Mouse (Mus musculus) forebrain, embryonic 16.5 days (tissue): ENCODE data around the gene Casq1. TPM values are rescaled to one million over a fixed set of nuclear protein-coding genes. Genes with fewer than 3 reads are reported as not detected.

Source experiments
- ATAC-seq: fragments of 200-750 bp; cut with Nextera tagmentation; 2 replicates; pipeline ENCODE4 v1.8.0; 2017; ENCODE audit warnings: mild to moderate bottlenecking, moderate library complexity
- H3K27ac ChIP-seq: fragments of 300-500 bp; sonication (generic); 2 replicates; pipeline ENCODE4 v1.5.1; 2014; ENCODE audit warnings: low read length, control low read depth
- H3K27me3 ChIP-seq: fragments of 300-500 bp; sonication (generic); replicated peaks from 2 replicates; pipeline ENCODE4 v1.6.1; 2014; ENCODE audit warnings: low read length; ENCODE audit not compliant: control insufficient read depth, insufficient read depth
- H3K36me3 ChIP-seq: fragments of 300-500 bp; sonication (generic); 2 replicates; pipeline ENCODE4 v1.6.1; 2014; ENCODE audit not compliant: control insufficient read depth, insufficient read depth
- H3K4me1 ChIP-seq: fragments of 300-500 bp; sonication (generic); replicated peaks from 2 replicates; pipeline ENCODE4 v1.6.1; 2014; ENCODE audit warnings: low read length; ENCODE audit not compliant: control insufficient read depth, insufficient read depth
- H3K4me2 ChIP-seq: fragments of 300-500 bp; sonication (generic); 2 replicates; pipeline ENCODE4 v1.6.1; 2014; ENCODE audit warnings: mild to moderate bottlenecking, low read length, control low read depth
- H3K4me3 ChIP-seq: fragments of 300-500 bp; sonication (generic); replicated peaks from 2 replicates; pipeline ENCODE4 v1.5.1; 2014; ENCODE audit warnings: mild to moderate bottlenecking, low read length, control low read depth
- H3K9ac ChIP-seq: fragments of 300-500 bp; sonication (generic); replicated peaks from 2 replicates; pipeline ENCODE4 v1.6.1; 2014; ENCODE audit warnings: low read depth, low read length, control low read depth
- H3K9me3 ChIP-seq: fragments of 300-500 bp; sonication (generic); 2 replicates; pipeline ENCODE4 v1.6.1; 2016; ENCODE audit warnings: low read length; ENCODE audit not compliant: control insufficient read depth
- WGBS: fragments of 180-500 bp; shearing (Covaris S2); extraction: QIAGEN DNeasy Blood & Tissue Kit; methylation state at CpG from one replicate; pipeline ENCODE4 v1.1.7; 2014; 5-methylcytosine and 5-hydroxymethylcytosine counted together
- polyA plus RNA-seq: library from polyadenylated mRNA; unstranded; fragments of >200 nt; fragmentation: Nextera tagmentation; extraction: Ambion mirVana; gene quantifications from 2 replicates; pipeline ENCODE4 v1.2.1, GENCODE M21; 2015

Casq1 gene
- polyA plus RNA-seq, 1 experiment from 2014 or later = 4.7 TPM

DNA sequence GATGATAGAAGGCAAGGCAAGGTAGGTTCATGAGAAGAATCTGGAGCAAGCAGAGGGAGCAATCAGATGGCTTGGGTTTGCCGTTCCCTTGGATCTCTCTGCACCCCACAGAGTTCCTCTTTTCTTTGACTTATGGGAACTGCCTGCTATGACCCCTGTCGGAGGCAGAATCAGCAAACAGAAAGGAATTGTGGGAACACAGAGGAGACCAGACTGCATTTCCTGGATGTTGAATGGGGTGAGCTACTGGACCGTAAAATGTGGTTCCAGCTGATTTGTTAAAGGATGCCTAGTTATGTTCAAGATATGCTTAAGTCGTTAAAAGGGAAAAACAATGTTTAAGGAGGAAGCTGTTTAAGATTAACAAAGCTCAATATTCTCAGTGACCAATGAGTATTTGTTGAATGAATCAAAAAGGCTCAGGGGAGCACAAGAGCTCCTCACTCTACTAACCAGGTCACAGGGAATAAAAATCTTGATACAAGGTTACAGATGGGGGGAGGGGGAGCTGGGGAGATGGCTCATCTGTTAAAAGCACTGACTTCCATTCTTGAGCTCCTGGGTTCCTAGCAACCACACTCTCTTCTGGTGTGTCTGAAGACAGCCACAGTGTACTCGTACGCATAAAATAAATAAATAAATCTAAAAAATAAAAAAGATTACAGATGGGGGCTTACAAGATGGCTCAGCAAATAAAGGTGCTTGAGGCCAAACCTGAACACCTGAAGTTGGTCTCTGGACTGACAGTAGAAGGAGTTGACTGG, 21.5 kb upstream of the Casq1 start:
- Histone ChIP-seq H3K27me3 (no peaks in the 10 kb centered on the region), H3K9me3 (no peaks in the 10 kb centered on the region), H3K4me3 (no peak overlapping the region), H3K27ac (no peak overlapping the region), H3K4me1 (no peaks in the 10 kb centered on the region; the same call in 1 of the 2 replicates), H3K36me3 (no peaks in the 10 kb centered on the region), H3K4me2 (no peak overlapping the region), H3K9ac (no peak overlapping the region)
- 30% methylated on average over 6 of the region's 6 CpGs for WGBS
- ATAC-seq = no peak

DNA sequence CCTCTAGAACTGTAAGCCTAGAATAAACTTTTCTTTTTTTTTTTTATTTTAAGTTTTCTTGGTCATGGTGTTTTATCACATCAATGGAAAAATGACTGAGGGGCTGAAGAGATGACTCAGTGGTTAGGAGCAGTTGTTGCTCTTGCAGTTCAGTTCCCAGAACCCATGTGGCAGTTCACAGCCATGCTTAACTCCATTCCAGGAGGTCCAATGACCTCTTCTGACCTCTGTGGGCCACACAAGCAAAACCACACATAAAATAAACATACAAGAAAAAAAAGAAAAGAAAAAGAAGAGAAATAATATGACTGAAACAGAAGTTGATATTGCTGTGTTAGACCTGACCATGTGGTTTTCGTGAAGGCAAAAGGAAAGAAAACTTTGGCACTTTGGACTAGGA, 9.5 kb upstream of the Casq1 start:
- no peaks in the 10 kb centered on the region for H3K36me3 ChIP-seq
- WGBS = 92% methylated on average over 1 of the region's 1 CpGs
- no peak overlapping the region for H3K4me3 ChIP-seq
- H3K27me3 ChIP-seq = no peaks in the 10 kb centered on the region
- no peak overlapping the region for H3K4me2 ChIP-seq
- no peak overlapping the region for H3K27ac ChIP-seq
- H3K4me1 ChIP-seq = no peaks in the 10 kb centered on the region
- no peaks in the 10 kb centered on the region for H3K9me3 ChIP-seq
- no peak for ATAC-seq
- H3K9ac ChIP-seq = no peak overlapping the region

DNA sequence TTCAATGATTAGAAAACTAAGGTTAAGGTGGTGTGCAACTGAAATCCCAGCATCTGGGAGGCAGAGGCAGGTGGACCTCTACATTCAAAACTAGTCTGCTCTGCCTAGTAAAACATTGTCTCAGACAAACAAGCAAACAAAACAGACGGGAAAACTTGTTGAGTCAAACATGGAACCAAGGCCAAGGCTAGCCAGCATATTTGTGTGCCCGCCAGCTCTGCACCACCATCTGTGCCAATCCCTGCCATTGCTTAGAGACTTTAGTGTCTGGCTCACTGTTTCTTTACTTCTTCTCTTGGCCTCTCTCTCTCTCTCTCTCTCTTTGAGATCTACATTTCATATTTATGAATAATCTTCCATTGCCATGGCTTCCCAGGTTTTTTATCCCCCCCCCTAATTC, 8.5 kb upstream of the Casq1 start:
- Histone ChIP-seq H3K9me3 (no peaks in the 10 kb centered on the region), H3K4me1 (no peaks in the 10 kb centered on the region), H3K4me2 (no peak overlapping the region), H3K27ac (no peak overlapping the region), H3K4me3 (no peak overlapping the region), H3K36me3 (no peaks in the 10 kb centered on the region), H3K27me3 (no peaks in the 10 kb centered on the region), H3K9ac (no peak overlapping the region)
- no peak for ATAC-seq
- WGBS = 52% methylated on average over 2 of the region's 2 CpGs

DNA sequence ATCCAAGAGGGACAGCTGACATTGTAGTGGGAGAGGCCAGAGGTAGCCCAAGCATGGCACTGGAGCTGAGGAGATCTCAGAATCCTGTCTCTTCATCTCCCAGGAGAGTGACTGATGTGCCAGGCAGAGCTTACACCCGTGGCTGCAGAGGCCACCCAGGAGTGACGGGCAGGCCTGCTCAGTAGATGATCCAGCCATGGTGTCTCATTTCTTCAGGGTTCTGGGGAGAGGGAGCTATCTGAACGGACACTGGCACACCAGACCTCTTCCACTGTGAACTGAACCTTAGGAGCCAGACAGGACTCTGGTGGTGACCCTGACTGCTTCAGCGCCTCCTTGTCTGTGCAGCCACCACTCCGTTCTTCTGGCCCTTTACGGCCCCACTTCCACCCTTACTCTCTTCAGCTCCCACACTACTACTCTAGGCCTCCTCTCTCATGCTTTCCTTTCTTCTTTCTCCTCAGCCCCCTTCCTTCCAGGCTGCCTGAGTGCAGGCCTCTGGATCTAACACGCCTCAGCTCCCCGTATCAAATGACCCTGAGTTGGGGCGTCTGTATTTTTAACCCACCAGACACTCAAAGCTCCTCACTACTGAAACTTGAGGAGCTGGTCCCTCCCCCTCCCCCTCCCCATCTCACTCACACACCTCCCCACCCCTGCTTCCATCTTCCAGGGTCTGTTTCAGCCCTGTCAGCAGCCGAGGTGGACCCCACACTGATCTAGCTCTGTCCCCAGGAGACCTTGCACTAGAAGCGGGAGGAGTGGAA, 1.8 kb upstream of the Casq1 start:
- WGBS = 39% methylated on average over 11 of the region's 11 CpGs
- peaks cover 31% of the 10 kb centered on the region for H3K4me1 ChIP-seq
- H3K27ac ChIP-seq = no peak overlapping the region
- ATAC-seq = no peak
- no peak overlapping the region for H3K9ac ChIP-seq
- H3K4me3 ChIP-seq = no peak overlapping the region
- no peaks in the 10 kb centered on the region for H3K27me3 ChIP-seq
- H3K9me3 ChIP-seq = no peaks in the 10 kb centered on the region
- H3K36me3 ChIP-seq = no peaks in the 10 kb centered on the region
- H3K4me2 ChIP-seq = no peak overlapping the region

DNA sequence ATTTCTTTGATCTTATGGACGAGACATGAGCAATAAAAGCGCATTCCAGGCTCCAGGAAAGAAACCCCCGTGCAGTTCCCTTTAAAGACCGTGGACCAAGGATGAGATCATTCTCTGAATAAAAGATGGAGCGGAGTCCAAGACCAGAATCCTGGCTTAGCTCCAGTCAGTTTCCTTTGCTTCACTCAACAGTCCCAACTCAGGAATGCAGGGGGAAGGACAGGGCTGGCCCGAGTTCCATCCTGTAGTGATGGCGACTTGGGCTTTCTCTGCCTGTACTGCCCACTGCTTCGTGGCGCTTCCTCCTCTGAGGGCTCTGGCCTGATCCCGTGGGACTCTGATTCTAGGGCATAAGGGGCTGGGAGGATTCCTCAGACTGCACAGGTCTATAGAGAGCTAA, 746 bp upstream of the Casq1 start:
- H3K9ac ChIP-seq = no peak overlapping the region
- no peaks in the 10 kb centered on the region for H3K9me3 ChIP-seq
- no peak overlapping the region for H3K4me2 ChIP-seq
- H3K4me3 ChIP-seq = no peak overlapping the region
- WGBS = 14% methylated on average over 10 of the region's 10 CpGs
- H3K4me1 ChIP-seq = peaks cover 31% of the 10 kb centered on the region
- peak overlapping the region; percentile 38; the same call in 1 of the 2 replicates for H3K27ac ChIP-seq
- H3K27me3 ChIP-seq = no peaks in the 10 kb centered on the region
- H3K36me3 ChIP-seq = no peaks in the 10 kb centered on the region
- ATAC-seq = peak; percentile 68

DNA sequence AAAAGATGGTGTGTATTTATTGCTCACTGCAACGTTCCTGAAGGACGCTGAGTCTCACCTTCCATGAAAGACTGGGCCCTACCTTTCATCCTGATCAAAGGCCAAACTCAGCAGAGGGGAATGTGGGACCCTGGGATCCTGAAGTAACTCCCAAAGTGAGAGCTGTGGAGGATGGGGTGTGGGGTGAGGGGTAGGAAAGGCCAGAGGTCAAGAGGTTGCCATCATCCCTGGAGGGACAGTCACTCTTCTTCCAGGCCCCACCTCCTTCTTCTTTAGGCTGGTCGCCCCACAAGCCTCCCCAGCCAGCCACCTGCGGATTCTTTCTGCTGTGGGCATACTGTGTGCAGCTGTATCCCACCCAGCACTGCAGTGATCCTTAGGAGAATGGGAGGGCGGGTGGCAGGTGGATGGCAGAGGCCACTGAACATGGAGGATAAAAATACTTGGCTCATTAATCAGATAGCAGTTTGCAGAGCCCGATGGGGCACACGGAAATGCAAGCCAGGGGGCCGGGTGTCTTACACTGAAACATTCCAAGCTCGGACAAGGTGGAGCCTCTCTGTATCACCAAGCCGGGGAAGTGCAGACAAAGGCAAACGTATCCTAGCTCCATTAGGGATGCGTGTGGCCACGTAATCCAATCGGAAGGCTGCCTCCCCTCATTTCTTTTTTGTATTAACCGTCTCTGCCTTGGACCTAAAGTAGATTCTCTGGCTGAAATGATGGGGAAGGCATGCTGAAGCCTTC, 1.3 kb downstream of the Casq1 start:
- Histone ChIP-seq H3K9ac (no peak overlapping the region), H3K27me3 (no peaks in the 10 kb centered on the region), H3K36me3 (no peaks in the 10 kb centered on the region), H3K27ac (no peak overlapping the region), H3K4me3 (no peak overlapping the region), H3K4me2 (no peak overlapping the region), H3K9me3 (no peaks in the 10 kb centered on the region), H3K4me1 (peaks cover 44% of the 10 kb centered on the region)
- ATAC-seq = no peak
- WGBS = 44% methylated on average over 14 of the region's 15 CpGs

DNA sequence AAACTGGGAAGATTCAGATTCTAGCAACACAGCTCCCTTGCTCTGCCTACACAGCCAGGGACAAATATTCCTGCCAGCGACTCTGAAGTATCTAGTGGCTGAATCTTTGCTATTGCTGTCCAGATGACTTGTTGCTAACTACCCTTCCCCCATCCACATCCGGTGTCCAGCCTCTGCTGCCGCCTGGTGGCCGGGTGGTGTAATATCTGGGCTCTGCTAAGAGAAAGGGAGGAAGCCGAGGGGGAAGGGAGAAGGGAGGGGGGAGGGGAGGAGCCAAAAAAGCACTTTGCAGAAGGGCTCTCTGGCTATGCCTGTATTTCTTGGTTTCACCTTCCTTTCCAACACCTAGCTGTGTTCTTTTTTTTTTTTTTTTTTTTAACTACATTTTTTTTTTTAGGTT, 2.5 kb downstream of the Casq1 start:
- Histone ChIP-seq H3K36me3 (no peaks in the 10 kb centered on the region), H3K9ac (0 out of 2 replicates have a peak overlapping the region, but pooled peaks have one; percentile 24), H3K4me2 (peak overlapping the region; percentile 26), H3K9me3 (no peaks in the 10 kb centered on the region), H3K4me3 (no peak overlapping the region), H3K27ac (0 out of 2 replicates have a peak overlapping the region, but pooled peaks have one; percentile 19), H3K27me3 (no peaks in the 10 kb centered on the region), H3K4me1 (peaks cover 44% of the 10 kb centered on the region)
- 0% methylated on average over 5 of the region's 5 CpGs for WGBS
- peak; percentile 49 for ATAC-seq

DNA sequence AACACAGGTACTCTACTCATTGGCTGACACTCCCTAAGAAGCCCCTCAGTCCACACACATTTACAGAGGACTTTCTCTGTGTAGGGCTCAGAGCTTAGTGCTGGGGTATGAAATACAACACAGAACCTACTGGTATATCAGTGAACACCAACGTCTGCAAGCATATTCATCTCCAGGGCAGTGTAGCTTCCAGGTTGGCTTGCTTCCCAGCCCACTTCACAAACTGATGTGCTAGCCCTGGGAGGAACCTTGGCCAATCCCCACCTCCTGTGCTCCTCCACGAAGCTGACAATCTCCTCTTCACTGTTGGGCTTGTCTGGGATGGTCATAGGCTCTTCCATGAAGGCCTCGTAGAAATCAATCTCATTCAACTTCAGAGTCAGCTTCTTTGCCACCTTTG, 4.9 kb downstream of the Casq1 start:
- Histone ChIP-seq H3K9me3 (no peaks in the 10 kb centered on the region), H3K4me1 (peaks cover 26% of the 10 kb centered on the region), H3K4me3 (no peak overlapping the region), H3K36me3 (no peaks in the 10 kb centered on the region), H3K27me3 (no peaks in the 10 kb centered on the region), H3K4me2 (no peak overlapping the region), H3K27ac (no peak overlapping the region), H3K9ac (no peak overlapping the region)
- WGBS = 49% methylated on average over 3 of the region's 3 CpGs
- ATAC-seq = no peak

DNA sequence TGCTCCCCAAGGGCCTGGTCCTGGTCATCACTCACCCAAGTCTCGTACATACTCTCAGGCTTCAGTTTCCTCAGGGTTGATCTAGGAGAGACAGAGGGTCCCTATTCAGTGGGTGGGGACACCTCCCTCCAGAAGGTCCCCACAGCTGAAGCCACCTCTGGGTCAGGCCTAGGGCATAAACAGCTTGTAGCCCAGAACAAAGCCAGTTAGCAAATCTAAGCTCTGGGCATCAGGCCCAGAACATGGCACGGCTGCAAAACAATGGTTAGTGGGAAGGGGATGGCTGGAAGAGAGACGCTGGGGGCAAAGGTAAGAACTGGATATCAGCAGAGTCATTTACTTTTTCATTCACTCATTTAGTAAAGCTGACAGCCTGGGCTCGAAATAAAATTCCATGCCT, 5.9 kb downstream of the Casq1 start:
- Histone ChIP-seq H3K4me3 (no peak overlapping the region), H3K9ac (no peak overlapping the region), H3K27ac (no peak overlapping the region), H3K4me1 (peaks cover 23% of the 10 kb centered on the region), H3K9me3 (no peaks in the 10 kb centered on the region), H3K4me2 (no peak overlapping the region), H3K36me3 (no peaks in the 10 kb centered on the region), H3K27me3 (no peaks in the 10 kb centered on the region)
- no peak for ATAC-seq
- WGBS = 30% methylated on average over 4 of the region's 4 CpGs
